Mouse (Mus musculus): ENCODE measurements around the gene Taok3.

Taok3 gene

DNA sequence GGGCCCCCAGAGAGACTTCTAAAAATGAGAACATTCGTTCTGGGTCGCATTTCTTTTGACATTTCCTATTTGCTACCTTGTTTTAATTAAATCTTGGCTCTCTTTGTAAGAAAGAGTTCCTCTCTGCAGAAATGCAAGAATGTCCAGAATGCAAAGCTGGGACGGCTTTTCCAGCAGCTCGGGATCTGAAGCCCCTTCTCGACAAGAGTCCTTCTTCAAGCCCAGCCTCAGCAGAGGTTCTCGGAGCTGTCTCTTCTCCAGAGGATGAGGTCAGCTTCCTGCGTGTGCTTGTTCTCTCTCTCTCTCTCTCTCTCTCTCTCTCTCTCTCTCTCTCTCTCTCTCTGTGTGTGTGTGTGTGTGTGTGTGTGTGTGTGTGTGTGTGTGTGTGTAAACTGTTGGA is 2.2 kb upstream of the Taok3 start:
- no peak for DNase-seq (ENCODE audit: low spot score)

GRCm38 (mm10) chr5:117118220-117118619 is 1.7 kb upstream of the Taok3 start:
- no peak for DNase-seq (ENCODE audit: low spot score)

GRCm38 (mm10) chr5:117118850-117119249 is 1.1 kb upstream of the Taok3 start:
- DNase-seq (ENCODE audit: low spot score), result peak; percentile 17

GRCm38 (mm10) chr5:117120489-117121466 is 849 bp downstream of the Taok3 start:
- peak; percentile 26 for DNase-seq (ENCODE audit: low spot score)

DNA sequence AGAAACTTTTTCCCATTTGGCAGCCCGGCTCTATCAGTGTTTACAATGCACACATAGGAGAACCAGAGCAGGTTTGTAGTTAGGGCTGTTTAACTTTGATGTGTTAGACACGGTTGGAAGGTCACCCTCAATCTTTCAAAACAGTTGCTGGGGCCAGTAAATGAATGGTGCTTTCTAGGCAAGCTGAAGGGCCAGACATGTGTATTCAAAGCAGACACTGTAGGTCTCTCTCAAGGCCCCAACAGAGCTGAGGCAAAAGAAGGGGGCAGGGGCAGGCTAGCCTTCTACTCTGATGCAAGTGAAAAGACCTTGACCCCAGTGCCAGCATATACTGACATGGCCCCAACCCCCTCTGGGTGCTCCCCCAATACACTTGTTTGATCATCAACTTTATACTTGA is 1.7 kb downstream of the Taok3 start:
- DNase-seq (ENCODE audit: low spot score), result no peak

GRCm38 (mm10) chr5:117123102-117123501 is 3.2 kb downstream of the Taok3 start:
- DNase-seq (ENCODE audit: low spot score), result no peak

DNA sequence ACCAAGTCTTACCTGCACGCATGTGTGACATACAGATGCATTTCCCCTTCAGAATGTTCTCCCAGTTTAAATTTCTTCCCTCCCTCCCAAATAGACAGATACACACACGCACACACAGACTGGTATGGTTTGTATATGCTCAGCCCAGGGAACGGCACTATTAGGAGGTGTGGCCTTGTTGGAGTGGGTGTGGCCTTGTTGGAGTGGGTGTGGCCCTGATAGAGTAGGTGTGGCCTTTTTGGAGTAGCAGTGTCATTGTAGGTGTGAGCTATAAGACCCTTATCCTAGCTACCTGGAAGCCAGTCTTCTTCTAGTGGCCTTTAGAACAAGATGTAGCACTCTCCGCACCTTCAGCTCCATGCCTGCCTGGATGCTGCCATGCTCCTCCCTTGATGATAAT is 3.9 kb downstream of the Taok3 start:
- DNase-seq (ENCODE audit: low spot score), result no peak

DNA sequence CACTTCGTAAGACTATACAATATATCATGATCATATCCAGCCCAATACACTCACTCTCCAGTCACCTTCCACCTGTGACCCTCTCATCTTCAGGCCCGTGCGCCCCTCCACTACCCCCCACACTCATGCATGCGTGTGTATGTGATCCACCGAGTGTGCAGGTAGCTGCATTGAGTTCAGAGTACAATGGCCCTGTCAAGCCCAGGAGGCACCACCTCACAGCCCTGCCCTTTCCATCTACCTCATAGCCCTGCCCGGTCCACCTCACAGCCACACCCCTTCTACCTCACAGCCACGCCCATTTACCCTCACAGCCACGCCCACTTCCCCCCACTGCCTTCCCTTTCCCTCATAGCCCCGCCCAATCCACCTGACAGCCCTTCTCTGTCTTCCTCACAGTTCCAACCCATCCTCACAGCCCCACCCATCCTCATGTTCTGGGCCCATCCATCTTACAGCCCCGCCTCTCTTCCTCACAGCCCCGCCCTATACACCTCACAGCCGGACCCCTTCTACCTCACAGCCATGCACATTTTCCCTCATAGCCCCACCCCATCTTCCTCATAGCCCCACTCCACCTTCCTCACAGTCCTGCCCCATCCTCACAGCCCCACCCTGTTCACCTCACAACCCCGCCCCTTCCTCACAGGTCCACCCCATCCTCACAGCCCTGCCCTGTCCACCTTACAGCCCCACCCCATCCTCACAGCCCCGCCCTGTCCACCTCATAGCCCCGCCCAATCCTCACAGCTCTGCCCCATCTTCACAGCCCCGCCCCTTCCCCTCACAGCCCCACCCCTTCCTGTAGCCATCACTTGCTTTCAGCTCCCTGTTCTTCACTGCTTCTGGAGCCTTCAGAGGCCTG is 5.8 kb downstream of the Taok3 start:
- no peak for DNase-seq (ENCODE audit: low spot score)

GRCm38 (mm10) chr5:117127051-117127450 is 7.1 kb downstream of the Taok3 start:
- no peak for DNase-seq (ENCODE audit: low spot score)

DNA sequence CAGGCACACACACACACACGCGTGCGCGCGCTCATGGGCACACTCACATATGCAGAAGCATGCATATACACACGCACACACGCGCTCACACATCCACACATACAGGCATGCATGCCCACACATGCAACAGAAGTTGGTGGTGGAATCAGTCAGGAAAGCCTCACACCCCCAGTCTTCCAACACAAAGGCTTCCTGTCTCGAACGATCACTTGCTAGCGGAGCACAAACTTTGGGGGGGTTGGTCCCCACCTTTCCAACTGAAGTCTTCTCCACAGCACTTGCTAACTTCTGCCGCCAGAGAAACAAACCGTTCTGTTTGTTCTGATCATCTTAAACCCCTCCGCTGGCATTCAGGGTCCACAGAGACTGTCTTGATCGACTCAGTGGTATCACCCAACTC is 10.8 kb downstream of the Taok3 start:
- DNase-seq (ENCODE audit: low spot score), result no peak

DNA sequence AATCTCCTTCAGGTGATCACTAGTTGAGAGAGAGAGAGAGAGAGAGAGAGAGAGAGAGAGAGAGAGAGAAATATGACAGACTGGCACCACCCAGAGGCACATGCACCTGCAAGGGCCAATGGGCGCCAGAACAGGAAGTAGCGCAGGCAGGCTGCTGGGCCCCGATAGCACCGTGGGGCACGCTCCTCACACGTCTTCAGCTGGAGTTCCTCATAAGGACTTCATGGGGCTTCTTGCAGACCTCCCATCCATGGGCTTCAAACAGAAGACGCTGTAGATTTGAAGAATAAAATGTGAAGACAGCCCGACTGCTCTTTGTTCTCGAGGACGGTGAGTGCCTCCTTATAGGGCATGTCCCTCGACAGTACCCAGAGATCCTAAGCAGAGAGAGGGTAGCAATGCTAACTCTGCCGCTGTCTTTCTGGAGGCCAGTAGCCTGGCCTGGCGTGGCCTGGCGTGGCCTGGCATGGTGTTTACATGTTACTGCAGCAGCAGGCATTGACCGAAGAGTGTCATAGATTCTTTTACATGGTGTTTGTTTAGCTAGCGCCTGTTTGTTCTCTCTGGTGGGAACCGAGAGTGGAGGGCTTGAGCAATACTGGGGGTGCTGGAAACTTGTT is 13.6 kb downstream of the Taok3 start:
- no peak for DNase-seq (ENCODE audit: low spot score)

DNA sequence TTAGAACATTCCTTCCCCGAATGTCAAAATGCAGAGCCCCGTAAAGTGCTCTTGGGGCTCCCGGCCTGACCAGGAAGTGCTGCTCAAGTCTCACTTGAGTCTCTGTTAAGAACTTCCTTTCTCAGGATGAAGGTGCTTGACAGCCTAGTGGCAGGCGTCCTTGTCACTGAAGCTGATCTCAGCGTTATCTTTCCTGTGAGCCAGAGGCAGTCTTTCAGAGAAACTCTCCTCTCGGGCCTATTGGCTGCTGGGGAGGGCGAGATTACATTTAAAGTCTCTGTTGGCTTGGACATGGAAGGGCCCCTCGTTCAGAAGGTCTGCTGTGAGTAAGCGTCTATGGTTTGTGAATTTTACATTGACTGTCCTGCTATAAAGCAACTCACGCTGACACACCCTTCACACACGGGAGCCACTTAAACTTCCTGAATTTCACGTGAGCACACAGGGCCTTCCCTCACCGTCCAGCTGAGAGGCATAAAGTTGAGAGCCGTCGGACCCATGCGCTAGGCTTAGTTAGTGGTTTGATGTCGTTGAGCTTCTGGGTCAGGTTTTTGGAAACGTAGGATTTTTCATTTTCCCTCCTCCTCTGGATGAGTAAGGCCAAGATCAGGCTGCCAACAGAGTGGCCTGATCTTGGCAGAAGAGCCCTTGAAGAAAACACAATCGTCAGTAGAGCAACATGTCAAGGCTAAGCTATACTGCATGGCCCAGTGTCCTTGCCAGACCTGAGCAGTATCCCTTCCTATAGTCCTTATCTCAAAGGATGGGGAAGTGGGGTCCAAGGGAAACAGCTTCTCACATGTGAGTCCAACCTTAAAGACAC is 14.3 kb downstream of the Taok3 start:
- DNase-seq (ENCODE audit: low spot score), result peak; percentile 56

- DNase-seq (ENCODE audit: low spot score), result no peak
Measured at GRCm38 (mm10) chr5:117134889-117135456, 15.0 kb downstream of the Taok3 start.

DNA sequence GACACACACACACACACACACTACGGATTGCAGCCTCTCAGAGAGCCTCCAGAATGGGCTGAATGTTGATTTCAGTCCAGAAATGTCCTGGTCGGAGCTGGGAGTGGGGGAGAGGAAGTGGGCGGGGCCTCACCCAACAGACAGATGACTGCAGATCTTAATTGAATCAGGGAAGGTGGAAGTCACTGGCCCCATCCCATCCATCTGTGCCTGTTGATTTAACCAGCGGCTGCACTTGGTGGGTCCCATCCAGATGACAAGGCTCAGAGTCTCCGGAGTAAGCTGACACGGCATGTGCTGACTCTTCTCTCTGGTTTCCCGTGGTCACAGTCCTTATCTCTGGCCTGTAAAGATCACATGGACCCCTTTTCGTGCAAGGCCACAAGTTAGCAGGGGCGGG is 15.9 kb downstream of the Taok3 start:
- no peak for DNase-seq (ENCODE audit: low spot score)

- DNase-seq (ENCODE audit: low spot score), result no peak
Measured at GRCm38 (mm10) chr5:117136570-117136969, 16.6 kb downstream of the Taok3 start.

- no peak for DNase-seq (ENCODE audit: low spot score)
Measured at GRCm38 (mm10) chr5:117137011-117137410, 17.1 kb downstream of the Taok3 start.

DNA sequence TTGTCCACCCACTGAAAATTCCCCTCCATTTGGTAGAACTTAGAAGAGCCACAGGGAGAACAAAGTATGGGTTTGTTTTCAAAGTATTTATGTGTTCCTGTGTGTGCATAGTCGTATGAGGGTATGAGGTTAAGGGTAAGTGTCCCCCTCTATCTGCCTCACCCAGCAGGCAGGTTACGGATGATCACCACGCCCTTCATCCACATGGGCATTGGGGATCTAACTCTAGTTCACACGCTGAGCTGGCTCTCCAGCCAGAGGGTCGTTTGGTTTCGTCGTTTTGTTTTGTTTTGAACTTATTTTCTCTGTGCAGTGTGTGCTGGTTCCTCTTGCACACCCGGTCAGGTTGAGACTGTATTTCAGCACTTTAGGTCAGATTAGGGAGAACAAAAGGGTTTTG is 17.7 kb downstream of the Taok3 start:
- no peak for DNase-seq (ENCODE audit: low spot score)

DNA sequence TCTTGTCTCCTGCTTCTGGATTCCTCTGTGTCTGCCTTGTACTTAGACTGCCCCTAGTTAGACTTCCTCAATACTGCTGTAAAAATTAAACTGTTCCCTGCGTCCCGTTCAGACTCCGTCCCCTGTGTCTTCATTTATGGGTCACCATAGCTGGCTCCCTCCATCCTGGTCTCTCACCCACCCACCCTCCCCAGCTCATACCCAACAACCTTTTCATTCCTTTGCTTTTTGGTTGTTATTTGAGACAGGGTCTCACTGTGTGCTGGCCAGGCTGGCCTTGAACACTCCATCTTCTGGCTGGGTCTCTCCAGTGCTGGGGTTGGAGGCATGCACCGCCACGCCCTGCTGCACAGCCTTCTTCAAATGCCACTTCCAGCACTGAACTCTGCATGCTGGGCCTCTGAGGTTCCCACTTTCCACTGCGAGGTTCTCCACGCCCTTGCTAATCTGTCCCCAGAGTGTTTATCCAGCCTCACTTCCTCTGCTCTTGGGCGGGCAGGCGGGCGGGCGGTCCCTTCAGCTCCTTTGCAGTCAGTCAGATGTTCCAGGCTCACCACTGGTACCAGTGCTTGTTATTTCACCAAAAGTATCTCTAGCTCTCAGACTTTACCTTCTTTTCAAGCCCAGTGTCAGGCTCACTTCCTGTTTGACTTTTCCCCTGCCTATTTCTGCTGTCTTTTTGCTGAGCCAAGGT is 18.5 kb downstream of the Taok3 start:
- no peak for DNase-seq (ENCODE audit: low spot score)

DNA sequence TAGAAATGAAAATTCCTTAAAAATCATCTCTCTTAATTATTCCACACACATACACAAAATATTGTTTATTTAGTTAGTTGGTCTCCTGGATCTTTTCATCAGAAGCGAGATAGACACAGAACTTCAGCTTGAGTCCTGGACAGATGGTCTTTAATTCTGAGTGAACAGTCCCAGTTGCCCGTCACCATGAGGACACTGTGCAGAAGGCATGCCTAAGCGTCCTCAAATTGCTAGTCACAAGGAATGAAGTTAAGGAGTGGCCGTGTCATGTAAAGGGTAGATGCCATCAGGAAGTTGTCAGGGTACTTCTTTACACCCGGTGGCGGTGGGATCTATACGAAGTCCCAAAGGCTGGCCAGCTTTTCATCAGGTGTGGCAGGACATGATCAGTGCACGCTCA is 19.9 kb downstream of the Taok3 start:
- no peak for DNase-seq (ENCODE audit: low spot score)

GRCm38 (mm10) chr5:117140374-117140773 is 20.4 kb downstream of the Taok3 start:
- DNase-seq (ENCODE audit: low spot score), result no peak

- no peak for DNase-seq (ENCODE audit: low spot score)
Measured at GRCm38 (mm10) chr5:117143721-117144135, 23.8 kb downstream of the Taok3 start.
